Mouse (Mus musculus): ENCODE measurements around the gene Mcub. TPM values are rescaled to one million over a fixed set of nuclear protein-coding genes. Genes with fewer than 3 reads are reported as not detected.

The Mcub gene
- polyA plus RNA-seq, 1 experiment from 2014 or later, result 12.4 TPM

GRCm38 (mm10) chr3:129879913-129880312, 90.1 kb downstream of the Mcub start:
- no peak for DNase-seq (ENCODE audit: low read depth, low spot score)
- ChIA-PET CTCF (interaction anchor here (0.8 to 1.3 kb wide), 6 partner anchors 9 to 224 kb away, joined by 3 read pairs; no protein-coding TSS in a partner anchor), POLR2A (interaction anchor here (0.6 to 1.0 kb wide), 3 partner anchors 14 to 32 kb away, joined by 3 to 6 read pairs (median 4); no protein-coding TSS in a partner anchor)
- no peak for ATAC-seq
- no peaks in the 10 kb centered on the region for H3K27me3 ChIP-seq
- TF ChIP-seq CTCF (IDR thresholded peaks at IDR 0.05), result no peak
- in situ Hi-C loops (cut with MboI; ENCODE audit: low pct_unique_long_range_greater_than_20kb), result no loop called here

DNA sequence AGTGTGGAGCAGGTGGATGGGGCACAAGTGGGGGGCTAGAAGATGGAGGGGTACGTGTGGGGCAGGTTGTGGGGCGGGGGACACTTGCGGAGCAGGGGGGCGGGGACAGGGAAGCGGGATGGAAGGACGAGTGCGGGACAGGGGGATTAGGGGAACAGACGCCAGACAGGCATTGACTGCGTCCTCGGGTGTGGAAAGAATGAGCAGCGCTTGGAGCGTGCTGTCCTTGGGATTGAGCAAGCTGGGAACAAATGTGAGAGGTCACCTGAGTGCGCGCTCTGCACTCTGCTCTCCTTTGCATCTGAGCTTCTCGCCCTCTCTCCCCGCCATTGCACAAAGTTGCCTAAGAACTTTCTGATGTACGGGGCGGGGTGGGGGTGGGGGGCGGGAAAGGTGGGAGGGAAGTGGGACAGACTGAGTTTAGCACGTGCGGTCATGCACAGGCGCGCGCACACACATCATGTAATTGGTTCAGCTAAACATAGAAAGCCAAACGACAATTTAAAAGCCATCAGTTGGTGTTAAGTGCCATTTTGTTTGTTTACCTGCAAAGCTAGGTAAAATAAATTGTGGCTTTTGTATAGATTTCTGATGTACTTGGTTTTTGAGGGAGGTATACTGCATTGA, 90.8 kb downstream of the Mcub start:
- no peak for TF ChIP-seq CTCF (IDR thresholded peaks at IDR 0.05)
- no peaks in the 10 kb centered on the region for H3K27me3 ChIP-seq
- DNase-seq (ENCODE audit: low read depth, low spot score) (no peak), ATAC-seq (peak; percentile 17)
- in situ Hi-C loops (cut with MboI; ENCODE audit: low pct_unique_long_range_greater_than_20kb), result no loop called here
- ChIA-PET POLR2A (interaction anchor here (1.0 kb wide), 2 partner anchors 15 to 23 kb away, joined by 3 to 6 read pairs; no protein-coding TSS in a partner anchor), CTCF (interaction anchor here (0.8 to 1.3 kb wide), 5 partner anchors 10 to 46 kb away, joined by 3 read pairs; no protein-coding TSS in a partner anchor)

DNA sequence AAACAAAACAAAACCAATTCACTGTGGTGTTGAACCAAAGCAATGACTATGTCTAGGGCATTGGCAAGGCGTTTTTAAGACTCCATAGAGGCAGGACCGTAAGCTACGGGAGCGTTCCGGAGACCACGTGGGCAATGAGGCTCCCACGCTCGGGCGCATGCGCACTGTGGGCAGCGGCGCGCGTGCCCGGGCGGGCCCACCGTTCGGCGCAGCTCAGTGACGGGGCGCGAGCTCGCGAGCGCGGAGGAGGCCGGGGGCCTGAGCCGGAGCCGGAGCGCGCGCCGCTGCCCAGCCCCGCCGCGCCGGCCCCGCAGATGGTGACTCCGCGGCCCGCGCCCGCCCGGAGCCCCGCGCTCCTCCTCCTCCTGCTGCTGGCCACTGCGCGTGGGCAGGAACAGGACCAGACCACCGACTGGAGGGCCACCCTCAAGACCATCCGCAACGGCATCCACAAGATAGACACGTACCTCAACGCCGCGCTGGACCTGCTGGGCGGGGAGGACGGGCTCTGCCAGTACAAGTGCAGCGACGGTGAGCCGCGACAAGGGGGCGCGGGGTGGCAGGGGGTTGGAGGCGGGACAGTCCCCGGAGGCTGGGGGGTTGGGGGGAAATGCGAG, 91.5 kb downstream of the Mcub start, which contains the start of gene Pla2g12a:
Gene Pla2g12a, plus strand, starts transcription at position 202 of the 617 bp plus-strand sequence.
- in situ Hi-C loops (cut with MboI; ENCODE audit: low pct_unique_long_range_greater_than_20kb), result no loop called here
- POLR2A ChIA-PET, result interaction anchor here (1.0 kb wide), 1 partner anchor 24 kb away, joined by 3 read pairs; no protein-coding TSS in a partner anchor
- peak; percentile 74 for ATAC-seq
- TF ChIP-seq CTCF (IDR thresholded peaks at IDR 0.05), result no peak
- peak; percentile 33 for DNase-seq (ENCODE audit: low read depth, low spot score)
- CTCF ChIA-PET, result interaction anchor here (0.7 kb wide), 1 partner anchor 15 kb away, joined by 3 read pairs; no protein-coding TSS in a partner anchor
- no peaks in the 10 kb centered on the region for H3K27me3 ChIP-seq

GRCm38 (mm10) chr3:129877327-129877726, 92.7 kb downstream of the Mcub start:
- POLR2A ChIA-PET, result no interaction called here

More at GRCm38 (mm10) chr3:129877327-129877726, 92.7 kb downstream of the Mcub start:
- in situ Hi-C loops (cut with MboI; ENCODE audit: low pct_unique_long_range_greater_than_20kb), result no loop called here
- no peak for TF ChIP-seq CTCF (IDR thresholded peaks at IDR 0.05)
- H3K27me3 ChIP-seq, result no peaks in the 10 kb centered on the region
- DNase-seq (ENCODE audit: low read depth, low spot score) (no peak), ATAC-seq (no peak)
- CTCF ChIA-PET, result no interaction called here

Other genes with a start within 250 kb of the Mcub start
- 1.2 TPM for gene Egf, start 214.9 kb downstream of the Mcub start, polyA plus RNA-seq (2021)
- gene Lrit3, start 166.2 kb downstream of the Mcub start, polyA plus RNA-seq (2021), result not detected
- gene Rrh, start 147.6 kb downstream of the Mcub start, polyA plus RNA-seq (2021), result 0.30 TPM
- gene Gar1, start 138.8 kb downstream of the Mcub start, polyA plus RNA-seq (2021), result 96.2 TPM
- gene Cfi, start 134.3 kb downstream of the Mcub start, polyA plus RNA-seq (2021), result 1.3 TPM
- gene Pla2g12a, start 91.6 kb downstream of the Mcub start, polyA plus RNA-seq (2021), result 33.3 TPM
- gene Casp6, start 68.8 kb downstream of the Mcub start, polyA plus RNA-seq (2021), result 67.4 TPM
- gene Sec24b, start 91.3 kb upstream of the Mcub start, polyA plus RNA-seq (2021), result 126 TPM
- gene Col25a1, start 161.3 kb upstream of the Mcub start, polyA plus RNA-seq (2021), result 0.03 TPM

All from Patski (cell line).